Mouse (Mus musculus) embryo, embryonic 11 days (tissue): ENCODE results near the gene Ccdc38.

Experiments
- DNase-seq: peaks from one replicate; pipeline ENCODE4 v3.0.0-alpha.2; 2015

Gene Ccdc38

DNA sequence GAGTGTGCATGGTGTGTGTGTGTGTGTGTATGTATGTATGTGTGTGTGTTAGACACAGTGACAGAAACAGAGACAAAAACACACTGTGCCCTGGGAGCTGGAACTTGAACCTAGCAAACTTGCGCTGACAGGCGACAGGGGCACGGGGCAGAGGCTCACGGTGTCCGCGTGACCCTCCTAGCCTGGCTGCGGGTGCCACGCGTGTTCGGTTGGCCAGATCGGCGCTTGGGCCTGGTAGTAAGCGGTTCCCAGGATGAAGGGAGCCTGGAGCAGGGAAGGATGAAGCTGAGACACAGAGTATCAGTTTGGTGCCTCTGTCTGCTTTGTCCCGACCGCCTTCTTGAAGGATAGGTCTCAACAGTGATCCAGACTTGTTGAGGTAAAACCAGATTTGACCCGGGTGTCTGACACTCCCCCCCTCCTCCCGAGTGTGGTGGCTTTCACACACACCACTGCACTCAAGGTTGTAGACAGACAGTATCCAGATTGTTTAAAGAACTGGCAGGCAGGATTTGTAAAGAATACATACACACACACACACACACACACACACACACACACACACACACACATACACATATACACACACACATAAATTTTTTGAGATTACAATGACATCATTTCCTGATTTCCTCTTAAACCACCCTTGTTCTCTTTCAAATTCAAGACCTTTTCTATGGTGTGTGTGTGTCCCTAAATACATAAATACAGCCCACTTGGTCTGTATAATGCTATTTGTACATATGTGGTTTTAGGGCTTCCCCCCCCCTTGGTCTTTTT is at the start of gene Ccdc38:
Ccdc38 (plus strand) TSS at position 202 of the 780 bp plus-strand sequence.
- no peak for DNase-seq

- peak; percentile 45 for DNase-seq
Observed at GRCm38 (mm10) chr10:93500864-93501263, 39.6 kb upstream of the Ccdc38 start.

- DNase-seq: no peak
Observed at GRCm38 (mm10) chr10:93501346-93501745, 39.1 kb upstream of the Ccdc38 start.

GRCm38 (mm10) chr10:93508383-93508970 is 32.0 kb upstream of the Ccdc38 start:
- no peak for DNase-seq

GRCm38 (mm10) chr10:93509532-93510153 is 30.8 kb upstream of the Ccdc38 start:
- no peak for DNase-seq

DNA sequence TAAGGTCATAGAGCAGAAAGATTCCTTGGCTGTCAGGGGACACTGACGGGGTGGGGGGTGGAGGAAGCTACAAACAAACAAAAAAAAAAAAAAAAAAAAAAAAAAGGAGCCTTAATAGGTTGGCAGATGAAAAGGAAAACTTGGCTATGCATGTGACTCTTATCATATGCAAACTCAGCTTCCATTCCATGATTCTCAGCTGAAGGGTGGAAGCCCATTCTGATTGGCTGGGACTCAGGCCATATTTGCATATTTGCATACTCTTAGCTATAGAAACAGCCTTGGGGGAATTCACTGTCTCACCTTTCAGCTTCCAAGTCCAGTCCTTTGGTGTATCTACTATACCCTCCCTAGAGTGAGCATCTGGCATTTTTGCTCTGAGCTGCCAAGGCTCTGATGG is 25.0 kb upstream of the Ccdc38 start:
- no peak for DNase-seq

GRCm38 (mm10) chr10:93515927-93516326 is 24.5 kb upstream of the Ccdc38 start:
- DNase-seq: no peak

DNA sequence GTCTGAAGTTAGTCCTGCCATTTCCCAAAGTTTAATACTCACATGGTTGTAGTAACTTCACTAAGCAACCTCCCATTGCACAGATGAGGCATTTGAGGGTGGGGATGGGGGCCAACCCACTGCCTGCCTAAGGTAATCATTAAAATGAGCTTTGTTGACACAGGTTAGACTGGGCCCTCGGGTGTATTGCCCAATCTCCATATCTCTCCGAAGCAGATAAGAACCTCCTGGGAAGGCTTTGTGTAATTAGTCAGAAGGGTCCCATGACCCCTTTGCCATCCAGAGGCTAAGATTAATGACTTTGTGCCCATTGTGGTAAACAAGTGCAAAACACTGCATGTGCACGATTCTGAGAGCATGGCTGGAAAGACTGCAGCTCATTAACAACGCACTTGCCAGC is 22.7 kb upstream of the Ccdc38 start:
- DNase-seq: no peak

DNA sequence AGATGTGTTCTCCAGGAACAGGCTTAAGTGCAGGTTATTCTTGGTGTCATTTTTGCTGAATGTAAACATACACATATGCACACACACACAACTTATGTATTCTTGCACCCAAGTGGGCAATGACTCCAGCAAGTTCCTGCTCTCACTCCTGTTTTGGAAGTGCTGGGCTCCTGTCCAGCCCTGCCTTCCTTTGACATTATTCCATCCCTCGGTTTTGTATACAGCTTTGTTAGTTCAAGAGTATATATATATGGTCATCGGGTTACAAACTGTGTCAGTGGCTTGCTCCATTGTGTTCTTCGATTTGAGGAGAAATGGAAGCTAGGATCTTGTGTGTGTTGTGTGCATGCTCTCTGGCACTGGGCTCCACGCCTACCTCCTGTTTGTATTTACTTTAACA is 22.2 kb upstream of the Ccdc38 start:
- no peak for DNase-seq

DNA sequence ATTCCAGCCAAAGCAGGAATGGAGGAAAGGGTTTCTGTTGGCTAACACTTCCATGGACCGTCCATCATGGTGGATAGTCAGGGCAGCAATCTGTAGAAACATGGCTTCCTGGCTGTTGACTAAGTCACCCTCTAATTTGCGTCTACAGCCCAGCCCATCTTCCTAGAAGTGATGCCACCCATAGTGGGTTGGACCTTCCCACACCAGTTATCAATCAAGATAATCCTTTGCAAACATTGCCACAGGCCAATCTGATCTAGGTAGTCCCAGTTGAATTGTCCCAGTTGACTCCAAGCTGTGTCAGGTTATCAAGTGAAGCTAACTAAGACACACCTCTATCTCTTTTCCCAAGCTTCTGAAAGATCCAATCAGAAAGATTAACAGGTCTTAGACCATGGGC is 21.8 kb upstream of the Ccdc38 start:
- no peak for DNase-seq

GRCm38 (mm10) chr10:93519159-93519558 is 21.3 kb upstream of the Ccdc38 start:
- no peak for DNase-seq

DNA sequence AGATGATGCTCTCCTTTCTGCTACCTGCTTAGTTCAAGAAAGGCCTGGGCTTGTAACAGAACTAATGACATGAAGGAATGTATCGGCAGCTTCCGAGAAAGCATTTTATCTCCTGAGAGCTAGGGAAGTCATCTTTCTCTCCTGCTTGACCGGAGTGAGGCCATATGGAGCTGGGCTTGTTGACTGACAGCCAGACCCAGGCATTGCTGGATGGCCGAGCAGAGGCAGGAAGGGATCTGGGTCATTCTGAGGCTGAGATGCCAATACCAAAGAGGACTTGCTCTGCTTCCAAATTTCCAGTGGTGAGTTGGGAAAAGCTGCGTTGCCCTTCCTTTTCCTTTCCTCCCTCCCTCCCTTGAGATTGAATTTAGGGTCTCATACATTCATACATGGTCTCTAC is 20.7 kb upstream of the Ccdc38 start:
- DNase-seq: no peak

GRCm38 (mm10) chr10:93520994-93521393 is 19.4 kb upstream of the Ccdc38 start:
- DNase-seq: no peak

GRCm38 (mm10) chr10:93525329-93525728 is 15.1 kb upstream of the Ccdc38 start:
- no peak for DNase-seq

- DNase-seq: no peak
Observed at GRCm38 (mm10) chr10:93538287-93538686, 2.1 kb upstream of the Ccdc38 start.

GRCm38 (mm10) chr10:93538818-93539217 is 1.6 kb upstream of the Ccdc38 start:
- DNase-seq: no peak

DNA sequence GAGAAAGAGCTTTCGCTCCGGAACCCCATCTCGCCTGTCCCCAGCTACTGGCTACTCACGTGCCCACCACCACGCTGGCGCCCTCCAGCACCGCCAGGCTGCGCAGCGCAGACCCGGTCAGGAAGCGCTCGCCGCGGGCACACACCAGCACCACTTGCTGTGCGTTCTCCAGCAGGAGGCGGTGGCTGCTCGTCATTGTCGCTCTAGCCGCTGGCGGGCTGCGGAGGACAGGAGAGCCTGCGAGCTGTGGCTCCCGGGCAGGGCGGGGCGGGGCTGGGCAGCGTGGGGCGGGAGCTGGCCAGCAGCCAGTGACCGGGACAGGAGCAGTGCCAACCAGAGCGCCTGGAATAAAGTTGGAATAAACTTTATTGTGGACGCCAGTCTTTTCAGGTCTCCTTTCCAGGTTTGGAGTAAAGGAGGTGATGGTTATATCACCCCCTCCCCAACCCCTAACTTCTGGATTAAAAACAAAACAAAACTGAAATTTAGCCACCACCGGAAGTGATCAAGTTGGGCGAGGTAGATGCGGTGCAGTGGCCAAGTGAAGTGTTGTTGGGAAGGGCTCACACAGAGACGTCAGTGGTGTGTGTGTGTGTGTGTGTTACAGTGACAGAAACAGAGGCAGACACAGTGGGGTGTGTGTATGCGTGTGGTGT is 529 bp upstream of the Ccdc38 start, which contains the start of gene Amdhd1:
Amdhd1 (minus strand) TSS at position 259 of the 656 bp plus-strand sequence.
- peak; percentile 91 for DNase-seq

DNA sequence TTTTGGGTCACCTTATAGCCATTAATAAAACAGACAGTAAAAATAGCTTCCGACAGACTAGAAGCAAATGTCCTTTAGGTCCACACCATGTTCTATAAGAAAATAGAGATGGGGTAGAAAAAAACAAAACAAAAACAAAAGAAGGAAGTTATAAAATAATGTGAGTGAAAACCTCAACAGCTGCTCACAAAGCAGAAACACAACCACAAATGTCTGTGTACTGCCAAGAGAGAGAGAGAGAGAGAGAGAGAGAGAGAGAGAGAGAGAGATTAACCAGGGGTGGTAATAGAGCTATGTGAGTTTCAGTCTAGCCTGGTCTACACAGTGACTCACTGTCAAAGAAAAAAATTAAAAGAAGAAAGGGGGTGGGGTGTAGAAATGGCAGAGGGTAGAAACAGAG is 1.2 kb downstream of the Ccdc38 start:
- DNase-seq: no peak

GRCm38 (mm10) chr10:93542356-93542755 is 1.9 kb downstream of the Ccdc38 start:
- no peak for DNase-seq

- no peak for DNase-seq
Observed at GRCm38 (mm10) chr10:93543176-93543575, 2.7 kb downstream of the Ccdc38 start.

- no peak for DNase-seq
Observed at GRCm38 (mm10) chr10:93544172-93544571, 3.7 kb downstream of the Ccdc38 start.

DNA sequence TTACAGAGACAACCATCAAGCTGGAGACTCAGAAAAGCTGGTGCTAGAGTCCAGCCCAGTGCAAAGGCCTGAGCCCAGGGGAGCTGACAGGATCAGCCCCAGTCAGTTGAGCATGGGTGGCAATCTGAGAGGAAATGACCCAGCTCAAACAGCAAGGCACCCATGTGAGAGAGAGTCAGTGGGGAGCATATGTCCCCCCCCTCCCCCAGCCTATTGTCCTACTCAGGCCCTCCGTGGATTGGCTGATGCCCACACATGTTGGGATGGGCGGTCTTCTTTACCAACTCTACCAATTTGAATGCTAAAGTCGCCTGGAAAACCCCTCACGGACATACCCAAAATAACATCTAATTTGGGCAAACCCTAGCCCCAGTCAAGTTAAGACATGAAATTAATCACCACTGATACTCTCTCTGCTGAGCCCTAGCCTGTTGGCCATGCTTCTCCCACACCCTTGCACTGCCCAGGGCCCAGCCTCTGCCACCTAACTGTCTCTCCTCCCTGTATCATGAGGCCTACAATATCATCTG is 7.4 kb downstream of the Ccdc38 start:
- DNase-seq: no peak

DNA sequence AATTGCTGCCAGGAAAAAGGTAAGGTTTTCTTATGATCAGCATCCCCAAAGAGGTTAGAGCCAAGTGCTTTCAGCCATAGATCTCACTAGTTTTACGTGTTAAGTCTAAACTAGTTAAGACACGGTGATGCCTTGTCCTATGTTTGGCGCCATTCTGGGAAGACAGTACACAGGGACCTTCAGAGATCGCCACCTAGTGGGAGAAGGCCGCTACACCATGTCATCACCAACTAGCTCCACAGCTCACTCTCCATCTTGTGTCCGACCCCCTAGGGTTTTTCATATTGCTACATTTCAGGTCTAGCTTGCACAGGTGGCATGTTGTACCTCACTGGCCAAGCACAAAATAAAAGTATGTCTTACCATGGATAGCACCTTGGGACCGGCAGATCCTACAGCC is 8.6 kb downstream of the Ccdc38 start:
- peak; percentile 88 for DNase-seq
